Mouse (Mus musculus): Measurements from ENCODE around the gene Tnfaip3. TPM values are rescaled to one million over a fixed set of nuclear protein-coding genes. Genes with fewer than 3 reads are reported as not detected.

Gene Tnfaip3
- 2.0 and 2.3 TPM in 2 replicates for polyA plus RNA-seq (2012; rRNA removed)

- Histone ChIP-seq H3K27ac (ENCODE audit: insufficient read depth, low read length) (0 out of 2 replicates have a peak within 1 kb of the TSS, but pooled peaks have one; percentile 25), H3K4me1 (ENCODE audit: control insufficient read depth, insufficient read depth, low read length) (no peaks in the 10 kb centered on the region; the same call in 1 of the 2 replicates), H3K4me3 (ENCODE audit: insufficient read depth, low read length) (peak within 1 kb of the TSS; percentile 49)
- TF ChIP-seq CTCF (IDR thresholded peaks at IDR 0.05; ENCODE audit: extremely low read depth, insufficient read depth, low read length): peak; percentile 68
- TF ChIP-seq POLR2A (IDR thresholded peaks at IDR 0.05; ENCODE audit: extremely low read depth, insufficient read depth, low read length): peak; percentile 55; the same call in 1 of the 2 replicates
Observed at GRCm38 (mm10) chr10:19015257-19015862, at the start of gene Tnfaip3. Tnfaip3 (minus strand) TSS chr10:19015657.

GRCm38 (mm10) chr10:19064651-19065601 lies 49.5 kb upstream of the Tnfaip3 start:
- Histone ChIP-seq H3K4me1 (ENCODE audit: control insufficient read depth, insufficient read depth, low read length) (peaks cover 4% of the 10 kb centered on the region), H3K27ac (ENCODE audit: insufficient read depth, low read length) (no peak overlapping the region), H3K4me3 (ENCODE audit: insufficient read depth, low read length) (no peak overlapping the region)
- TF ChIP-seq POLR2A (IDR thresholded peaks at IDR 0.05; ENCODE audit: extremely low read depth, insufficient read depth, low read length) (no peak), CTCF (IDR thresholded peaks at IDR 0.05; ENCODE audit: extremely low read depth, insufficient read depth, low read length) (no peak)

GRCm38 (mm10) chr10:19063670-19064069 lies 48.2 kb upstream of the Tnfaip3 start:
- TF ChIP-seq CTCF (IDR thresholded peaks at IDR 0.05; ENCODE audit: extremely low read depth, insufficient read depth, low read length) (no peak), POLR2A (IDR thresholded peaks at IDR 0.05; ENCODE audit: extremely low read depth, insufficient read depth, low read length) (no peak)
- Histone ChIP-seq H3K4me1 (ENCODE audit: control insufficient read depth, insufficient read depth, low read length) (peaks cover 4% of the 10 kb centered on the region), H3K27ac (ENCODE audit: insufficient read depth, low read length) (no peak overlapping the region), H3K4me3 (ENCODE audit: insufficient read depth, low read length) (no peak overlapping the region)

- peaks cover 4% of the 10 kb centered on the region for H3K4me1 ChIP-seq (ENCODE audit: control insufficient read depth, insufficient read depth, low read length)
- no peak overlapping the region for H3K4me3 ChIP-seq (ENCODE audit: insufficient read depth, low read length)
- TF ChIP-seq CTCF (IDR thresholded peaks at IDR 0.05; ENCODE audit: extremely low read depth, insufficient read depth, low read length) (no peak), POLR2A (IDR thresholded peaks at IDR 0.05; ENCODE audit: extremely low read depth, insufficient read depth, low read length) (no peak)
- H3K27ac ChIP-seq (ENCODE audit: insufficient read depth, low read length): peak overlapping the region; percentile 21; the same call in 1 of the 2 replicates
Observed at GRCm38 (mm10) chr10:19063208-19063607, 47.8 kb upstream of the Tnfaip3 start.

- TF ChIP-seq POLR2A (IDR thresholded peaks at IDR 0.05; ENCODE audit: extremely low read depth, insufficient read depth, low read length): no peak
- no peak for TF ChIP-seq CTCF (IDR thresholded peaks at IDR 0.05; ENCODE audit: extremely low read depth, insufficient read depth, low read length)
- H3K4me1 ChIP-seq (ENCODE audit: control insufficient read depth, insufficient read depth, low read length): peaks cover 2% of the 10 kb centered on the region
- H3K4me3 ChIP-seq (ENCODE audit: insufficient read depth, low read length): no peak overlapping the region
- 0 out of 2 replicates have a peak overlapping the region, but pooled peaks have one; percentile 65 for H3K27ac ChIP-seq (ENCODE audit: insufficient read depth, low read length)
Observed at GRCm38 (mm10) chr10:19062098-19062905, 46.8 kb upstream of the Tnfaip3 start.

- Histone ChIP-seq H3K4me3 (ENCODE audit: insufficient read depth, low read length) (no peak overlapping the region), H3K4me1 (ENCODE audit: control insufficient read depth, insufficient read depth, low read length) (peaks cover 2% of the 10 kb centered on the region), H3K27ac (ENCODE audit: insufficient read depth, low read length) (no peak overlapping the region)
- no peak for TF ChIP-seq POLR2A (IDR thresholded peaks at IDR 0.05; ENCODE audit: extremely low read depth, insufficient read depth, low read length)
- TF ChIP-seq CTCF (IDR thresholded peaks at IDR 0.05; ENCODE audit: extremely low read depth, insufficient read depth, low read length): no peak
Observed at GRCm38 (mm10) chr10:19061201-19061600, 45.7 kb upstream of the Tnfaip3 start.

GRCm38 (mm10) chr10:19053524-19053923 lies 38.1 kb upstream of the Tnfaip3 start:
- H3K4me3 ChIP-seq (ENCODE audit: insufficient read depth, low read length): no peak overlapping the region
- H3K4me1 ChIP-seq (ENCODE audit: control insufficient read depth, insufficient read depth, low read length): no peaks in the 10 kb centered on the region
- no peak for TF ChIP-seq CTCF (IDR thresholded peaks at IDR 0.05; ENCODE audit: extremely low read depth, insufficient read depth, low read length)
- TF ChIP-seq POLR2A (IDR thresholded peaks at IDR 0.05; ENCODE audit: extremely low read depth, insufficient read depth, low read length): no peak
- no peak overlapping the region for H3K27ac ChIP-seq (ENCODE audit: insufficient read depth, low read length)

GRCm38 (mm10) chr10:19045986-19046385 lies 30.5 kb upstream of the Tnfaip3 start:
- no peak for TF ChIP-seq CTCF (IDR thresholded peaks at IDR 0.05; ENCODE audit: extremely low read depth, insufficient read depth, low read length)
- no peak for TF ChIP-seq POLR2A (IDR thresholded peaks at IDR 0.05; ENCODE audit: extremely low read depth, insufficient read depth, low read length)
- H3K27ac ChIP-seq (ENCODE audit: insufficient read depth, low read length): no peak overlapping the region
- H3K4me1 ChIP-seq (ENCODE audit: control insufficient read depth, insufficient read depth, low read length): no peaks in the 10 kb centered on the region
- H3K4me3 ChIP-seq (ENCODE audit: insufficient read depth, low read length): no peak overlapping the region
